Mouse (Mus musculus): ENCODE measurements around the gene Map3k3. TPM values are rescaled to one million over a fixed set of nuclear protein-coding genes. Genes with fewer than 3 reads are reported as not detected.
"Not testable (repeated sequence)": the region's sequence is repeated elsewhere in the genome, so short reads cannot be mapped to it uniquely, and the experiment has no call there.

Gene Map3k3
- total and polyA plus RNA-seq, 3 experiments = 28.8 to 34.1 (median 32.3) TPM

DNA sequence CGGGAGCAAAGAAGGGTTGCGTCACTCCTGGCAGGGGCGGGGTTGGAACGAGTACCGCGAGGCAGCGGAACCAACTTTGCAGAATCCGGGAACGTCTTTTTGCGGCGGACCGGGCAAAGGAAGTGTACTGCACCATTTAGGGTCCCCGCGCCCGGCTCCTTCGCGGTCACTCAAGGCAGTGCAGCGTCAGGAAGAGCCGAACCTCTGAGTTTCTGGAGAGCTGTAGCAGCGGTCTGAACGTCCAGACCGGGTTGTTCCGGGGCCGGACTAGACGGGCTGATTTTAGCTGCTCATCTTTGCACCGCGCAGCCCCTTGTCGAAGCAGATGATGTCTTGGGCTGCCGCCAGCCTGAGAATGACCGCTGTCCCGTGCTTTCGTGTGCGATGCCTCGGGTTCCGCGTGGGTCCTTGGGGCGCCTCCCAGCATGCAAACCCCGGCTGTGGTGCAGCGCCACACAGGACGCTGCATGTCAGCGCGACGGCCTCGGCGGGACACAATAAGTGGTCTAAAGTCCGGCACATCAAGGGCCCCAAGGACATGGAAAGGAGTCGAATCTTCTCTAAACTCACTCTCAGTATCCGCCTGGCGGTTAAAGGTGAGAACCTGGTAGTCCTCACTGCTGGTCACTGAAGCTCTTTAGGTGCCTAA is 18.4 kb upstream of the Map3k3 start, which contains the start of gene Taco1 (continued):
- TF ChIP-seq ETS1 (conservative IDR thresholded peaks at IDR 0.05; ENCODE audit: low read depth, low read length) (peak; percentile 60), ELF1 (IDR thresholded peaks at IDR 0.05; ENCODE audit: low read depth, low read length) (peak; percentile 89), MAX (IDR thresholded peaks at IDR 0.05; ENCODE audit: low read length) (peak; percentile 94), CHD2 (IDR thresholded peaks at IDR 0.05; ENCODE audit: low read length) (peak; percentile 93), JUN (IDR thresholded peaks at IDR 0.05; ENCODE audit: insufficient read depth, low read depth, low read length) (peak; percentile 69), JUND (conservative IDR thresholded peaks at IDR 0.05; ENCODE audit: low read depth, low read length) (no peak)

- H3K4me3 ChIP-seq (replicated peaks in 1 of 3; ENCODE audit: low read depth in 2 of 3, low read length in 2 of 3, poor library complexity in 1 of 3) = peak overlapping the region; percentile 86 to 95 (median 89)
- peak overlapping the region; percentile 67 for H3K4me2 ChIP-seq (ENCODE audit: insufficient read depth, low read depth, poor library complexity, severe bottlenecking)
- H3K27ac ChIP-seq (ENCODE audit: insufficient read depth, low read depth) = peak overlapping the region; percentile 68; the same call in 1 of the 2 replicates
- H3K9me3 ChIP-seq (replicated peaks; ENCODE audit: low read length); in situ Hi-C loops (cut with MboI; ENCODE audit: low pct_ligation_motif_present, low pct_unique_long_range_greater_than_20kb, low sequenced_read_pairs); H3K79me2 ChIP-seq (replicated peaks; ENCODE audit: control insufficient read depth, extremely low read depth, insufficient read depth, poor library complexity, severe bottlenecking); H3K27me3 ChIP-seq (replicated peaks): not testable (repeated sequence)
- H3K4me1 ChIP-seq (ENCODE audit: control insufficient read depth in 1 of 2, insufficient read depth in 2 of 2) = peaks cover 7 to 21% of the 10 kb centered on the region in 2 experiments
- peaks cover 8 to 37% of the 10 kb centered on the region in 2 experiments for H3K36me3 ChIP-seq (replicated peaks in 1 of 2; ENCODE audit: control insufficient read depth in 1 of 2, insufficient read depth in 1 of 2, low read length in 1 of 2)
- dilution Hi-C loops (cut with MboI; ENCODE audit: extremely low pct_ligation_motif_present, extremely low pct_unique_long_range_greater_than_20kb, low sequenced_read_pairs) = loop anchor here (25.0 kb wide), 1 partner anchor 129 kb away; no protein-coding TSS in a partner anchor
- DNase-seq (ENCODE audit: extremely low read depth) = peak; percentile 87
- H3K9ac ChIP-seq (ENCODE audit: insufficient read depth, low read depth) = peak overlapping the region; percentile 73
These were observed 17.8 kb upstream of the Map3k3 start for GRCm38 (mm10) chr11:106066616-106067015.

GRCm38 (mm10) chr11:106073774-106074173 is 10.6 kb upstream of the Map3k3 start:
- Histone ChIP-seq H3K9ac (ENCODE audit: insufficient read depth, low read depth) (no peak overlapping the region), H3K4me2 (ENCODE audit: insufficient read depth, low read depth, poor library complexity, severe bottlenecking) (no peak overlapping the region), H3K79me2 (replicated peaks; ENCODE audit: control insufficient read depth, extremely low read depth, insufficient read depth, poor library complexity, severe bottlenecking) (no peaks in the 10 kb centered on the region), H3K9me3 (replicated peaks; ENCODE audit: low read length) (no peaks in the 10 kb centered on the region), H3K27ac (ENCODE audit: insufficient read depth, low read depth) (no peak overlapping the region), H3K27me3 (replicated peaks) (no peaks in the 10 kb centered on the region), H3K36me3 (replicated peaks in 1 of 2; ENCODE audit: control insufficient read depth in 1 of 2, insufficient read depth in 1 of 2, low read length in 1 of 2) (peaks cover 27 to 55% of the 10 kb centered on the region in 2 experiments), H3K4me1 (ENCODE audit: control insufficient read depth in 1 of 2, insufficient read depth in 2 of 2) (peaks cover 0 to 2% of the 10 kb centered on the region in 2 experiments; a peak in 1 of 4 replicates), H3K4me3 (replicated peaks in 1 of 3; ENCODE audit: low read depth in 2 of 3, low read length in 2 of 3, poor library complexity in 1 of 3) (no peak overlapping the region)
- in situ Hi-C loops (cut with MboI; ENCODE audit: low pct_ligation_motif_present, low pct_unique_long_range_greater_than_20kb, low sequenced_read_pairs) = no loop called here
- no peak for DNase-seq (ENCODE audit: extremely low read depth)
- dilution Hi-C loops (cut with MboI; ENCODE audit: extremely low pct_ligation_motif_present, extremely low pct_unique_long_range_greater_than_20kb, low sequenced_read_pairs) = loop anchor here (25.0 kb wide), 1 partner anchor 136 kb away; no protein-coding TSS in a partner anchor
- TF ChIP-seq GABPA (IDR thresholded peaks at IDR 0.05; ENCODE audit: insufficient replicate concordance, low read depth, low read length) = no peak
- TF ChIP-seq HCFC1 (IDR thresholded peaks at IDR 0.05; ENCODE audit: low read depth, low read length) = no peak
- no peak for TF ChIP-seq JUND (conservative IDR thresholded peaks at IDR 0.05; ENCODE audit: low read depth, low read length)
- no peak for TF ChIP-seq ELF1 (IDR thresholded peaks at IDR 0.05; ENCODE audit: low read depth, low read length)

GRCm38 (mm10) chr11:106076321-106076720 is 8.1 kb upstream of the Map3k3 start:
- Histone ChIP-seq H3K36me3 (replicated peaks in 1 of 2; ENCODE audit: control insufficient read depth in 1 of 2, insufficient read depth in 1 of 2, low read length in 1 of 2) (peaks cover 18 to 35% of the 10 kb centered on the region in 2 experiments), H3K27ac (ENCODE audit: insufficient read depth, low read depth) (no peak overlapping the region), H3K9ac (ENCODE audit: insufficient read depth, low read depth) (no peak overlapping the region), H3K9me3 (replicated peaks; ENCODE audit: low read length) (no peaks in the 10 kb centered on the region), H3K4me2 (ENCODE audit: insufficient read depth, low read depth, poor library complexity, severe bottlenecking) (no peak overlapping the region), H3K4me3 (replicated peaks in 1 of 3; ENCODE audit: low read depth in 2 of 3, low read length in 2 of 3, poor library complexity in 1 of 3) (no peak overlapping the region), H3K27me3 (replicated peaks) (no peaks in the 10 kb centered on the region), H3K4me1 (ENCODE audit: control insufficient read depth in 1 of 2, insufficient read depth in 2 of 2) (peaks cover 0 to 2% of the 10 kb centered on the region in 2 experiments; a peak in 1 of 4 replicates), H3K79me2 (replicated peaks; ENCODE audit: control insufficient read depth, extremely low read depth, insufficient read depth, poor library complexity, severe bottlenecking) (no peaks in the 10 kb centered on the region)
- DNase-seq (ENCODE audit: extremely low read depth) = peak; percentile 92
- in situ Hi-C loops (cut with MboI; ENCODE audit: low pct_ligation_motif_present, low pct_unique_long_range_greater_than_20kb, low sequenced_read_pairs) (no loop called here), dilution Hi-C loops (cut with MboI; ENCODE audit: extremely low pct_ligation_motif_present, extremely low pct_unique_long_range_greater_than_20kb, low sequenced_read_pairs) (no loop called here)
- TF ChIP-seq ELF1 (IDR thresholded peaks at IDR 0.05; ENCODE audit: low read depth, low read length) = peak; percentile 55; the same call in 1 of the 2 replicates
- TF ChIP-seq USF2 (conservative IDR thresholded peaks at IDR 0.05; ENCODE audit: low read depth, low read length) = no peak
- peak; percentile 73 for TF ChIP-seq RAD21 (IDR thresholded peaks at IDR 0.05; ENCODE audit: low read depth, low read length)
- TF ChIP-seq SIN3A (IDR thresholded peaks at IDR 0.05; ENCODE audit: low read length) = peak; percentile 6; the same call in 1 of the 2 replicates
- peak; percentile 95 for TF ChIP-seq SMC3 (IDR thresholded peaks at IDR 0.05; ENCODE audit: low read depth, low read length)
- no peak for TF ChIP-seq MAX (IDR thresholded peaks at IDR 0.05; ENCODE audit: low read length)
- peak; percentile 92 to 95 for TF ChIP-seq CTCF (conservative IDR thresholded peaks at IDR 0.05 in 1 of 2, IDR thresholded peaks at IDR 0.05 in 1 of 2; ENCODE audit: low read depth in 2 of 2, low read length in 2 of 2)
- TF ChIP-seq ZC3H11A (IDR thresholded peaks at IDR 0.05; ENCODE audit: low read depth, low read length) = peak; percentile 33; the same call in 1 of the 2 replicates
